Mouse (Mus musculus): ENCODE data around the gene Il18bp. TPM values are rescaled to one million over a fixed set of nuclear protein-coding genes. Genes with fewer than 3 reads are reported as not detected.

The Il18bp gene
- total and polyA plus RNA-seq, 3 experiments, result 1.9 to 3.3 (median 1.9) TPM

GRCm38 (mm10) chr7:102064655-102065045, 46.2 kb upstream of the Il18bp start:
- dilution Hi-C loops (cut with MboI; ENCODE audit: extremely low pct_ligation_motif_present, extremely low pct_unique_long_range_greater_than_20kb, low sequenced_read_pairs), result no loop called here
- Histone ChIP-seq H3K4me3 (replicated peaks in 1 of 3; ENCODE audit: low read depth in 2 of 3, low read length in 2 of 3, poor library complexity in 1 of 3) (peak overlapping the region; percentile 72 to 93 (median 81)), H3K27me3 (replicated peaks) (no peaks in the 10 kb centered on the region), H3K27ac (ENCODE audit: insufficient read depth, low read depth) (no peak overlapping the region; the same call in 1 of the 2 replicates), H3K79me2 (replicated peaks; ENCODE audit: control insufficient read depth, extremely low read depth, insufficient read depth, poor library complexity, severe bottlenecking) (peaks cover 49% of the 10 kb centered on the region), H3K36me3 (replicated peaks in 1 of 2; ENCODE audit: control insufficient read depth in 1 of 2, insufficient read depth in 1 of 2, low read length in 1 of 2) (peaks cover under 1 to 14% of the 10 kb centered on the region in 2 experiments), H3K4me1 (ENCODE audit: control insufficient read depth in 1 of 2, insufficient read depth in 2 of 2) (peaks cover 9 to 50% of the 10 kb centered on the region in 2 experiments), H3K9ac (ENCODE audit: insufficient read depth, low read depth) (peak overlapping the region; percentile 80), H3K4me2 (ENCODE audit: insufficient read depth, low read depth, poor library complexity, severe bottlenecking) (peak overlapping the region; percentile 97), H3K9me3 (replicated peaks; ENCODE audit: low read length) (no peaks in the 10 kb centered on the region)
- no peak for TF ChIP-seq MXI1 (IDR thresholded peaks at IDR 0.05; ENCODE audit: low read depth, low read length)
- TF ChIP-seq RAD21 (IDR thresholded peaks at IDR 0.05; ENCODE audit: low read depth, low read length), result no peak
- in situ Hi-C loops (cut with MboI; ENCODE audit: low pct_ligation_motif_present, low pct_unique_long_range_greater_than_20kb, low sequenced_read_pairs), result loop anchor here (10.0 kb wide), 1 partner anchor 400 kb away; the partner anchor contains the start of gene Clpb
- DNase-seq (ENCODE audit: extremely low read depth), result no peak

- H3K4me3 ChIP-seq (replicated peaks in 1 of 3; ENCODE audit: low read depth in 2 of 3, low read length in 2 of 3, poor library complexity in 1 of 3), result peak overlapping the region; percentile 72 to 93 (median 81)
- H3K27ac ChIP-seq (ENCODE audit: insufficient read depth, low read depth), result no peak overlapping the region
- H3K4me2 ChIP-seq (ENCODE audit: insufficient read depth, low read depth, poor library complexity, severe bottlenecking), result peak overlapping the region; percentile 97
- dilution Hi-C loops (cut with MboI; ENCODE audit: extremely low pct_ligation_motif_present, extremely low pct_unique_long_range_greater_than_20kb, low sequenced_read_pairs), result no loop called here
- H3K9me3 ChIP-seq (replicated peaks; ENCODE audit: low read length), result no peaks in the 10 kb centered on the region
- H3K36me3 ChIP-seq (replicated peaks in 1 of 2; ENCODE audit: control insufficient read depth in 1 of 2, insufficient read depth in 1 of 2, low read length in 1 of 2), result peaks cover 5 to 19% of the 10 kb centered on the region in 2 experiments
- H3K79me2 ChIP-seq (replicated peaks; ENCODE audit: control insufficient read depth, extremely low read depth, insufficient read depth, poor library complexity, severe bottlenecking), result peaks cover 55% of the 10 kb centered on the region
- in situ Hi-C loops (cut with MboI; ENCODE audit: low pct_ligation_motif_present, low pct_unique_long_range_greater_than_20kb, low sequenced_read_pairs), result loop anchor here (10.0 kb wide), 1 partner anchor 399 kb away; the partner anchor contains the start of gene Clpb
- H3K9ac ChIP-seq (ENCODE audit: insufficient read depth, low read depth), result peak overlapping the region; percentile 80
- TF ChIP-seq ETS1 (conservative IDR thresholded peaks at IDR 0.05; ENCODE audit: low read depth, low read length) (no peak), CTCF (conservative IDR thresholded peaks at IDR 0.05 in 1 of 2, IDR thresholded peaks at IDR 0.05 in 1 of 2; ENCODE audit: low read depth in 2 of 2, low read length in 2 of 2) (no peak), NRF1 (IDR thresholded peaks at IDR 0.05; ENCODE audit: low read depth, low read length) (no peak), ZNF384 (IDR thresholded peaks at IDR 0.05; ENCODE audit: low read depth, low read length) (no peak)
- DNase-seq (ENCODE audit: extremely low read depth), result no peak
- H3K27me3 ChIP-seq (replicated peaks), result no peaks in the 10 kb centered on the region
- peaks cover 9 to 49% of the 10 kb centered on the region in 2 experiments for H3K4me1 ChIP-seq (ENCODE audit: control insufficient read depth in 1 of 2, insufficient read depth in 2 of 2)
These were observed 45.4 kb upstream of the Il18bp start for GRCm38 (mm10) chr7:102063891-102064290.

GRCm38 (mm10) chr7:102062203-102062602, 43.7 kb upstream of the Il18bp start:
- H3K4me3 ChIP-seq (replicated peaks in 1 of 3; ENCODE audit: low read depth in 2 of 3, low read length in 2 of 3, poor library complexity in 1 of 3), result no peak overlapping the region
- no peak for DNase-seq (ENCODE audit: extremely low read depth)
- in situ Hi-C loops (cut with MboI; ENCODE audit: low pct_ligation_motif_present, low pct_unique_long_range_greater_than_20kb, low sequenced_read_pairs), result loop anchor here (10.0 kb wide), 1 partner anchor 397 kb away; the partner anchor contains the start of gene Clpb
- H3K4me2 ChIP-seq (ENCODE audit: insufficient read depth, low read depth, poor library complexity, severe bottlenecking), result no peak overlapping the region
- peaks cover 9 to 40% of the 10 kb centered on the region in 2 experiments for H3K4me1 ChIP-seq (ENCODE audit: control insufficient read depth in 1 of 2, insufficient read depth in 2 of 2)
- TF ChIP-seq NELFE (IDR thresholded peaks at IDR 0.05; ENCODE audit: low read depth, low read length), result no peak
- peaks cover 52% of the 10 kb centered on the region for H3K79me2 ChIP-seq (replicated peaks; ENCODE audit: control insufficient read depth, extremely low read depth, insufficient read depth, poor library complexity, severe bottlenecking)
- no peaks in the 10 kb centered on the region for H3K27me3 ChIP-seq (replicated peaks)
- H3K36me3 ChIP-seq (replicated peaks in 1 of 2; ENCODE audit: control insufficient read depth in 1 of 2, insufficient read depth in 1 of 2, low read length in 1 of 2), result peaks cover 5 to 27% of the 10 kb centered on the region in 2 experiments
- no peak overlapping the region for H3K27ac ChIP-seq (ENCODE audit: insufficient read depth, low read depth)
- no peak overlapping the region for H3K9ac ChIP-seq (ENCODE audit: insufficient read depth, low read depth)
- H3K9me3 ChIP-seq (replicated peaks; ENCODE audit: low read length), result no peaks in the 10 kb centered on the region
- dilution Hi-C loops (cut with MboI; ENCODE audit: extremely low pct_ligation_motif_present, extremely low pct_unique_long_range_greater_than_20kb, low sequenced_read_pairs), result no loop called here
